Mouse (Mus musculus) olfactory bulb, adult 2 months (tissue): ENCODE measurements around the gene Gm3336.

Experiments
- CTCF ChIP-seq: fragments of 200-500 bp; IDR thresholded peaks from 2 replicates; pipeline ENCODE4 v1.5.1; 2012; ENCODE audit warnings: low read depth, mild to moderate bottlenecking, low read length, moderate library complexity; ENCODE audit not compliant: insufficient read depth
- POLR2A ChIP-seq: fragments of 200-500 bp; IDR thresholded peaks from 2 replicates; pipeline ENCODE4 v1.6.1; 2012; ENCODE audit warnings: mild to moderate bottlenecking, low read depth, low read length, moderate library complexity; ENCODE audit not compliant: insufficient read depth

- no peak for TF ChIP-seq CTCF
- TF ChIP-seq POLR2A: no peak
Observed at GRCm38 (mm10) chr8:70756476-70757040, 38.2 kb downstream of the Gm3336 start.
